Mouse (Mus musculus) cerebral cortex, adult 2 months (tissue): ENCODE data around the gene Aes.

Experiments used
- WGBS: fragments of 180-500 bp; shearing (Covaris S2); methylation state at CpG from one replicate; pipeline ENCODE4 v1.1.7; 2018; 5-methylcytosine and 5-hydroxymethylcytosine counted together

The Aes gene

GRCm38 (mm10) chr10:81544296-81545160 is 14.8 kb upstream of the Aes start:
- WGBS: under 1% methylated on average over 90 of the region's 93 CpGs

GRCm38 (mm10) chr10:81545161-81545747 is 14.0 kb upstream of the Aes start, which contains the start of gene Gna11:
TSS of gene Gna11 (minus strand) at chr10:81545190.
- WGBS: under 1% methylated on average over 58 of the region's 59 CpGs

- 91% methylated on average over 5 of the region's 5 CpGs for WGBS
These were observed 13.0 kb upstream of the Aes start for GRCm38 (mm10) chr10:81546332-81546731.

GRCm38 (mm10) chr10:81546788-81547571 is 12.3 kb upstream of the Aes start:
- 94% methylated on average over 13 of the region's 13 CpGs for WGBS

GRCm38 (mm10) chr10:81548944-81549343 is 10.3 kb upstream of the Aes start:
- 89% methylated on average over 5 of the region's 5 CpGs for WGBS

GRCm38 (mm10) chr10:81550257-81550656 is 9.0 kb upstream of the Aes start:
- WGBS: 15% methylated on average over 7 of the region's 7 CpGs

GRCm38 (mm10) chr10:81551597-81552102 is 7.6 kb upstream of the Aes start:
- WGBS: 2% methylated on average over 12 of the region's 12 CpGs

- 90% methylated on average over 5 of the region's 5 CpGs for WGBS
These were observed 6.1 kb upstream of the Aes start for GRCm38 (mm10) chr10:81553232-81553631.

- 88% methylated on average over 6 of the region's 6 CpGs for whole genome bisulfite sequencing
These were observed 5.2 kb upstream of the Aes start for GRCm38 (mm10) chr10:81553807-81554755.

- WGBS: 81% methylated on average over 3 of the region's 3 CpGs
These were observed 3.0 kb upstream of the Aes start for GRCm38 (mm10) chr10:81556282-81556681.

GRCm38 (mm10) chr10:81557491-81557890 is 1.8 kb upstream of the Aes start:
- 61% methylated on average over 1 of the region's 1 CpGs for WGBS

GRCm38 (mm10) chr10:81559627-81560539 is 595 bp downstream of the Aes start:
- under 1% methylated on average over 36 of the region's 36 CpGs for WGBS

- 34% methylated on average over 16 of the region's 16 CpGs for WGBS
These were observed 1.6 kb downstream of the Aes start for GRCm38 (mm10) chr10:81560719-81561459.

GRCm38 (mm10) chr10:81562411-81562810 is 3.1 kb downstream of the Aes start:
- 87% methylated on average over 6 of the region's 6 CpGs for WGBS

- WGBS: 43% methylated on average over 6 of the region's 6 CpGs
These were observed 4.2 kb downstream of the Aes start for GRCm38 (mm10) chr10:81563481-81563880.

- 18% methylated on average over 10 of the region's 10 CpGs for WGBS
These were observed 4.9 kb downstream of the Aes start for GRCm38 (mm10) chr10:81564216-81564615.

- WGBS: 62% methylated on average over 10 of the region's 10 CpGs
These were observed 5.4 kb downstream of the Aes start for GRCm38 (mm10) chr10:81564734-81565133.

- 67% methylated on average over 20 of the region's 20 CpGs for WGBS
These were observed 6.3 kb downstream of the Aes start for GRCm38 (mm10) chr10:81565257-81566228.
